Mouse (Mus musculus) embryonic facial prominence, embryonic 12.5 days (tissue): ENCODE data around the gene Afg1l. TPM values are rescaled to one million over a fixed set of nuclear protein-coding genes. Genes with fewer than 3 reads are reported as not detected.

Experiments
- ATAC-seq: fragments of 200-750 bp; cut with Nextera tagmentation; 2 replicates; pipeline ENCODE4 v1.8.0; 2017; ENCODE audit not compliant: insufficient number of reproducible peaks, insufficient read depth, low FRiP score, low TSS enrichment
- H3K27ac ChIP-seq: fragments of 300-500 bp; sonication (generic); 2 replicates; pipeline ENCODE4 v1.5.1; 2016; ENCODE audit warnings: mild to moderate bottlenecking
- H3K27me3 ChIP-seq: fragments of 300-500 bp; sonication (generic); 2 replicates; pipeline ENCODE4 v1.6.1; 2016; ENCODE audit warnings: mild to moderate bottlenecking, moderate library complexity
- H3K36me3 ChIP-seq: fragments of 300-500 bp; sonication (generic); 2 replicates; pipeline ENCODE4 v1.6.1; 2016; ENCODE audit warnings: mild to moderate bottlenecking
- H3K4me1 ChIP-seq: fragments of 300-500 bp; sonication (generic); 2 replicates; pipeline ENCODE4 v1.6.1; 2016
- H3K4me2 ChIP-seq: fragments of 300-500 bp; sonication (generic); replicated peaks from 2 replicates; pipeline ENCODE4 v1.6.1; 2016; ENCODE audit warnings: mild to moderate bottlenecking, moderate library complexity
- H3K4me3 ChIP-seq: fragments of 300-500 bp; sonication (generic); 2 replicates; pipeline ENCODE4 v1.5.1; 2016; ENCODE audit warnings: mild to moderate bottlenecking
- H3K9ac ChIP-seq: fragments of 300-500 bp; sonication (generic); 2 replicates; pipeline ENCODE4 v1.6.1; 2016; ENCODE audit warnings: mild to moderate bottlenecking, moderate library complexity
- H3K9me3 ChIP-seq: fragments of 300-500 bp; sonication (generic); 2 replicates; pipeline ENCODE4 v1.6.1; 2016; ENCODE audit warnings: mild to moderate bottlenecking, moderate library complexity
- WGBS: fragments of 180-500 bp; shearing (Covaris S2); methylation state at CpG from one replicate; pipeline ENCODE4 v1.1.7; 2016; 5-methylcytosine and 5-hydroxymethylcytosine counted together
- polyA plus RNA-seq: library from polyadenylated mRNA; unstranded; fragments of >200 nt; fragmentation: Nextera tagmentation; extraction: Ambion mirVana; gene quantifications from 2 replicates; pipeline ENCODE4 v1.2.1, GENCODE M21; 2016

Afg1l gene
- polyA plus RNA-seq, 1 experiment from 2014 or later = 5.6 TPM

DNA sequence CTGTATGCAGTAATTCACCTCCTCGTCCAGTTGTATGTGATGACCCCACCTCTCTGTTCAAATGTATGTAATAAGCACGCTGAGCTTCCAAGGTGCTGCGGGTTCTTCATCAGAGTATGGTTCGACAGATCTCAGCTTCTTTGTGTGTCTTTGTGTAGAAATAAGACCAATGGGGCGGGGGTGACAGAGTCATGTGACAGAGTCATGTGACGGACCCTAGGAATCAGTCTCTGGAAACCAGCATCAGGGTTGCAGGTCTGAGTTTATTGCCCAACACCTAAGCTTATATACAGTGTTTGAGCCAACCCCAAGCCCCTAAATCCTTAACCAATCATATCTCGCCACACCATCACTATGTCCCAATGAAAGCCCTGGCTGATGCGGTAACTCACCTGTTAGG lies 171.9 kb downstream of the Afg1l start:
- no peak overlapping the region for H3K4me3 ChIP-seq
- H3K27ac ChIP-seq = no peak overlapping the region
- no peak overlapping the region for H3K9ac ChIP-seq
- no peaks in the 10 kb centered on the region for H3K4me1 ChIP-seq
- WGBS = 88% methylated on average over 8 of the region's 8 CpGs
- H3K36me3 ChIP-seq = no peaks in the 10 kb centered on the region
- H3K4me2 ChIP-seq = no peak overlapping the region
- no peaks in the 10 kb centered on the region; the same call in 1 of the 2 replicates for H3K27me3 ChIP-seq
- H3K9me3 ChIP-seq = no peaks in the 10 kb centered on the region
- no peak for ATAC-seq

DNA sequence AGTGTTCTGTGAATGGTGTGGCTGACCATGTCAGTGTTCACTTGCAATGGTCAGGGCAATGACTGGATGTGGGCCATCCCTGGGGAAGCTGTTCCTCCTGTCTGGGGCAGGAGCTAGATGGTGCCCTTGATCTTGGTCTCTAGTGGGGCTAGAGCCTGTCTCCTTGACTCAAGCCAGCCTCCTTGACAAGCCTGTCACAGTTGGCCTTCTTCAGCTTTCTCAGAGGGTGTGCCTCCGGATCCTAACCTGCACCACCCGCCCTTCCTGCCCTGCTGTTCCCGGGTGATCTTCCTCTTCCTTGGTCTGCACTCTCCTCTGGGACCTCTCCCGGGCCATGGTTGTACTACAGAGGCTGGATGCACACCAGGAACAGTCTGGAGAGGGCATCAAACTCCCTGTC lies 177.6 kb downstream of the Afg1l start:
- Histone ChIP-seq H3K27me3 (no peaks in the 10 kb centered on the region), H3K9ac (no peak overlapping the region), H3K27ac (no peak overlapping the region), H3K4me3 (no peak overlapping the region), H3K4me2 (no peak overlapping the region), H3K36me3 (no peaks in the 10 kb centered on the region), H3K9me3 (no peaks in the 10 kb centered on the region), H3K4me1 (no peaks in the 10 kb centered on the region)
- no peak for ATAC-seq
- 58% methylated on average over 4 of the region's 4 CpGs for WGBS

DNA sequence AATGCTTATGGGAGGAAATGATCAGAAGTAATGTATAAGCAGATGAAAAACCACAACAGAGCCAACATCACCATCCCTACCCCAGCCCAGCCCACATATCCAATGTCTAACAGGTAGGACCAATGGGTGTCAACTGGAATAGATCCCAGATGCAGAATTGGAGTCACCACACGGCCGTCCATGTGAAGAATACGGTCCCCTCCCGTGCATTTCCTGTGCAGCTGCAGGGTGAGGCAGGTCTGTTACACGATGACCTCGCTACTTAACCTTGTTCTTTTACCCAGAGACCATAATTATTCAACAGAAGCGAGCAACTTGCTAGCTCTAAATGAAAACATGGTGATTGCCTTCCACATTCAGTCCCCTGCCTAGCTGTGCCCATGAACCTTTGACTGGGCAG lies 178.4 kb downstream of the Afg1l start:
- Histone ChIP-seq H3K27ac (no peak overlapping the region), H3K9me3 (no peaks in the 10 kb centered on the region), H3K4me1 (no peaks in the 10 kb centered on the region), H3K36me3 (no peaks in the 10 kb centered on the region), H3K9ac (no peak overlapping the region), H3K4me3 (no peak overlapping the region), H3K4me2 (no peak overlapping the region), H3K27me3 (no peaks in the 10 kb centered on the region)
- no peak for ATAC-seq
- WGBS = 33% methylated on average over 7 of the region's 7 CpGs

DNA sequence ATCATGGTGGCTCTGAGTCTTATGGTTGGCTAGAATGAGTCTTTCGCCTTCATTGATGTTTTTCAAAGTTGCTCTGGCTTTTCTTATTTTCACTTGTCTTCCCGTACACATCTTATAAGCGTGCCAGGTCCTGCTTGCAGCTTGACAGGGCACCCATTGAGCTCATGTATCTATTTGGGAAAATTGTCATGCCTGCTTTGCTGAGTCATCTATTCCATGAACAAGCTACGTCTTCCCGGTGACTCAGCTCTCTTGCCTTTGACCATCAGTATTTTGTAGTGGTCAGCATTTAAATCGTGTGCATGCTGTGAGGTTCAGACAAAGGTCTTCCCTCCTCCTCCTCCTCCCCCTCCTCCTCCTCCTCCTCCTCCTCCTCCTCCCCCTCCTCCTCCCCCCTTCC lies 178.9 kb downstream of the Afg1l start:
- Histone ChIP-seq H3K27ac (no peak overlapping the region), H3K9me3 (no peaks in the 10 kb centered on the region), H3K36me3 (no peaks in the 10 kb centered on the region), H3K4me1 (no peaks in the 10 kb centered on the region), H3K27me3 (no peaks in the 10 kb centered on the region), H3K9ac (no peak overlapping the region), H3K4me3 (no peak overlapping the region), H3K4me2 (no peak overlapping the region)
- 73% methylated on average over 6 of the region's 6 CpGs for WGBS
- ATAC-seq = no peak

DNA sequence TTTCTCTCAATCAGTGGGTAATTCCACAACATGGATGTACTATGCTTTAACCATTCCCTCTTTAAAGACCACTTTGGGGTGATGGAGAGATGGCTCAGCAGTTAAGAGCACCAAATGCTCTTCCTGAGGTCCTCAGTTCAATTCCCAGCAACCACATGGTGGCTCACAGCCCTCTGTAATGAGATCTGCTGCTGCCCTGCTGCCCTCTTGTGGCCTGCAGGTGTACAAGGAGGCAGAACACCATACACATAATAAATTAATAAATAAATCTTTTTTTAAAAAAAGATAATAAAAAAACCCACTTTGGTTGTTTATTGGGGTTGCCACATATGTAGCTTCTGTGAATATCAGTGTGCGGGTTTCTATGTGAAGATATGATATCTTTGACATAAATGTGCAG lies 180.4 kb downstream of the Afg1l start:
- no peak overlapping the region for H3K4me2 ChIP-seq
- no peaks in the 10 kb centered on the region for H3K27me3 ChIP-seq
- WGBS = 92% methylated on average over 1 of the region's 1 CpGs
- ATAC-seq = no peak
- H3K4me1 ChIP-seq = no peaks in the 10 kb centered on the region
- H3K27ac ChIP-seq = no peak overlapping the region
- no peak overlapping the region for H3K9ac ChIP-seq
- no peaks in the 10 kb centered on the region for H3K36me3 ChIP-seq
- H3K4me3 ChIP-seq = no peak overlapping the region
- H3K9me3 ChIP-seq = no peaks in the 10 kb centered on the region

DNA sequence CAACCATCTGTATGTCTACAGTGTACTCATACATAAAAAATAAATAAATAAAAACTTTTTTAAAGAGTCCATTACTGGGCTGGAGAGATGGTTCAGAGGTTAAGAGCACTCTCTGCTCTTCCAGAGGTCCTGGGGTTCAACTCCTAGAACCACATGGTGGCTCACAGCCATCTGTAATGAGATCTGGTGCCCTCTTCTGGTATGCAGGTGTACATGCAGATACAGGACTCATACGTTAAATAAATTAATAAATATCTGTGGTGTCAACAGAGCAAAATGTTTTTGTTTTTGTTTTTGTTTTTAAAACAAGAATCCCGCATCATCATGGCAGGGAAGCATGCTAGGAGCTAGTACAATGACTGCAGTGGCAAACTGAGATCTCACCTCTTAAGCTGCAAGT lies 181.3 kb downstream of the Afg1l start:
- Histone ChIP-seq H3K4me1 (no peaks in the 10 kb centered on the region), H3K27me3 (no peaks in the 10 kb centered on the region), H3K4me3 (no peak overlapping the region), H3K27ac (no peak overlapping the region), H3K4me2 (no peak overlapping the region), H3K9me3 (no peaks in the 10 kb centered on the region), H3K36me3 (no peaks in the 10 kb centered on the region), H3K9ac (no peak overlapping the region)
- ATAC-seq = no peak
- 77% methylated on average over 2 of the region's 2 CpGs for WGBS

DNA sequence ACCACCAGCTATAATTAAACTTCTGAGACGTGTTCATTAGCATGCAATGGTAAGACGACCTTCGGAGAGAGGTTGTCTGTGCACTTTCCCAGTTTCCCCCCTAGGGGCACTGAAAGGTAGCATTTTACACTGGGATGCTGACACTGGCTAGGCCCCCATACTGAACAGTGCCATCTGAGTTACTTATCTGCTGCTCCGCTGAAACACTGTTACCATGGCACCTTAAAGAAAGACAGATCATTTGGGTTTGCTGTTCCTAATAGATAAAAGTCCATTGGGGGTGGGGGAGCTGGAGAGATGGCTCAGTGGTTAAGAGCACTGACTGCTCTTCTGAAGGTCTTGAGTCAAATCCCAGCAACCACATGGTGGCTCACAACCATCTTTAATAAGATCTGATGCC lies 181.8 kb downstream of the Afg1l start:
- H3K9ac ChIP-seq = no peak overlapping the region
- no peak overlapping the region for H3K4me3 ChIP-seq
- no peak overlapping the region for H3K4me2 ChIP-seq
- ATAC-seq = no peak
- H3K36me3 ChIP-seq = no peaks in the 10 kb centered on the region
- no peak overlapping the region for H3K27ac ChIP-seq
- no peaks in the 10 kb centered on the region for H3K4me1 ChIP-seq
- WGBS = 56% methylated on average over 4 of the region's 4 CpGs
- no peaks in the 10 kb centered on the region for H3K27me3 ChIP-seq
- no peaks in the 10 kb centered on the region for H3K9me3 ChIP-seq

DNA sequence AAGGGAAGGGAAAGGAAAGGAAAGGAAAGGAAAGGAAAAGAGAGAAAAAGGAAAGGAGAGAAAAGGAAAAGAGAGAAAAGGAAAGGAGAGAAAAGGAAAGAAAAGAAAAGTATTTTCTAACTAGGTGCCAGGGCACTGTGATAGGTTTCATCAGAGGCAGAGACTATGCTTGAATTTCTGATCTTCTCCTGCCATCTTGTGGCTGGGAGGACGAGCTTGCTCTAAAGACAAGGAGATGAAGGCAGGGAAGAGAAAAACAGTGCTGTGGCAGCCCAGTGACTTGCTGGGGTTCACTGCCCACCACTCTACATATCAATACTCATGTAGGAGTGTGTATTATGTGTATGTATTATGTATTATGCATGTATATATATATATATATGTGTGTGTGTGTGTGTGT lies 183.3 kb downstream of the Afg1l start:
- Histone ChIP-seq H3K9ac (no peak overlapping the region), H3K4me3 (no peak overlapping the region), H3K9me3 (no peaks in the 10 kb centered on the region), H3K36me3 (no peaks in the 10 kb centered on the region), H3K27ac (no peak overlapping the region), H3K4me1 (no peaks in the 10 kb centered on the region), H3K27me3 (no peaks in the 10 kb centered on the region), H3K4me2 (no peak overlapping the region)
- whole genome bisulfite sequencing = 5% methylated on average over 1 of the region's 1 CpGs
- no peak for ATAC-seq

DNA sequence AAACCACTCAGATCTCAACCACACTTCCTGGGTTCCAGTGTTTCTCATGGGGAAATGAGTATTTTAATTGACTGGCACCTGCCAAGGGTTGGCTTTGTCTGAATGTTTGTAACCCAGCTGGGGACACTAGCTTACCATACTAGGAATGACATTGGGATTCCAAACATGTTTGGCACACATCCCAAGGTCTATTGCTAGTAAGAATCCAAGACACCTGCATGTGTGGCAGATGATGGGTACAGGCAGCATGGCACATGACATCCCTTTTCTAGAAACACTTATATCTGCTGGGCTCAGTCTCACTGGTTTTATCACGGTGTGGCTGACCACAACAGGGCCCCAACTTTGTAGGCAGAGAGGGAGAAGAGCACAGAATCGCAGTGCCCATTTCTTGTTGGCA lies 184.0 kb downstream of the Afg1l start:
- Histone ChIP-seq H3K4me2 (no peak overlapping the region), H3K9ac (no peak overlapping the region), H3K4me3 (no peak overlapping the region), H3K27ac (no peak overlapping the region), H3K9me3 (no peaks in the 10 kb centered on the region), H3K27me3 (no peaks in the 10 kb centered on the region), H3K36me3 (no peaks in the 10 kb centered on the region), H3K4me1 (no peaks in the 10 kb centered on the region)
- no peak for ATAC-seq
- WGBS = 65% methylated on average over 2 of the region's 2 CpGs

DNA sequence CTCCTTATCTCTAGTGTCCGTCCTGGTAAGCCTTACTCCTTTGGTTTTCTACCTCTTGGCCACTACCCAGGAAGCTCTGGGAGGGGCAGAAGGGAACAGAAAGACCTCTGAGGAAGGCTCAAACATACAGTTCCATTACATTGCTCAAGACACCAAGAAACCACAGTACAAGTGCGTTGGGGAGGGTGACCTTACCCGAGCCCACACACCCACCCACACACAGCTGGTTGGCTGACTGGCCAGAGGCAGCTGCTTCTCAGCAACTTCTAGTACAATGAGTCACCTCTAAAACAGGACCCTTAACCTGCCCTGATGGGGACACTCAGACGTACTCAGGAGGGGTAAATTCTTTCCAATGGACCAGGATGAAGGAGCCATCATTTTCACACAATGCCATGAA lies 184.5 kb downstream of the Afg1l start:
- H3K4me2 ChIP-seq = no peak overlapping the region
- no peak overlapping the region for H3K27ac ChIP-seq
- no peaks in the 10 kb centered on the region for H3K4me1 ChIP-seq
- H3K27me3 ChIP-seq = no peaks in the 10 kb centered on the region
- 68% methylated on average over 4 of the region's 4 CpGs for WGBS
- no peaks in the 10 kb centered on the region for H3K36me3 ChIP-seq
- no peaks in the 10 kb centered on the region for H3K9me3 ChIP-seq
- H3K4me3 ChIP-seq = no peak overlapping the region
- ATAC-seq = no peak
- H3K9ac ChIP-seq = no peak overlapping the region

DNA sequence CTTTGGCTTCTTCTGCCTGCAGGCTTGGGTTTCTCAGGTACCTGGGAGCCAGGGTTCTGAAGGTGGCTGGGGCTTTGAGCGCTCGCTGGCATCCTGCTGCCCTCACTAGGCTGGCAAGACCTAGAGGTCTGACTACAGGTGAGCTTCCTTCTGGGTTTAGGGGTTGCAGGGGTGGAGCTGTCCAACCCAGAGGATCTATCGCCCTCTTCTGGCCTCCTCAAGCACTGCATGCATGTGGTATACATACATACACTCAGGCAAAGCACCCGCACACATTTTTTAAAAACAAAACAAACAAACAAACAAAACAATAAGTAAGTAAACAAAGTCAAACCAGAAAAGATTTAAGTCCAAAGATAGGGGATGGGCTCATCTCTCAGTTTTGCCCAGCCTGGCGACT lies 187.0 kb downstream of the Afg1l start:
- no peaks in the 10 kb centered on the region for H3K36me3 ChIP-seq
- peaks cover 3% of the 10 kb centered on the region; the same call in 1 of the 2 replicates for H3K9me3 ChIP-seq
- no peak overlapping the region for H3K9ac ChIP-seq
- H3K27ac ChIP-seq = no peak overlapping the region
- H3K4me1 ChIP-seq = no peaks in the 10 kb centered on the region
- no peak overlapping the region for H3K4me3 ChIP-seq
- H3K4me2 ChIP-seq = no peak overlapping the region
- 61% methylated on average over 5 of the region's 5 CpGs for WGBS
- ATAC-seq = no peak
- H3K27me3 ChIP-seq = no peaks in the 10 kb centered on the region

DNA sequence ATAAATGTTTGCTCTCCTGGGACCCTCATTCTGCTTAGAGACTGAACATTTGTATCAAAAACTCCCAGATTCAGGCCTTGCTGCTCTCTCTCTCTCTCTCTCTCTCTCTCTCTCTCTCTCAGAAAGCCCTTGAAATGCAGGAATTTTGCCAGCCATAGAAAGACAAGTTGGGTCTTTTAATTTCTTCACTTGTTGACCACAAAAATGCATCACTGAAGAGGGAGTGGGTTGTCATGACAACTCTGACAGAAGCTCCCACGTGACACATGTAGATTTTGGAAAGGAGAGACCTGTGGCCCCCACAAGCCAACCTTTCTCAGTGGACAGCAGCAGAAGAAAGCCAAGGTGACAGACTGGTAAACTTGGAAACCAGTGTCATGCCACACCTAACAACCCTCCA lies 190.7 kb downstream of the Afg1l start:
- 63% methylated on average over 1 of the region's 1 CpGs for WGBS
- Histone ChIP-seq H3K36me3 (no peaks in the 10 kb centered on the region), H3K4me1 (no peaks in the 10 kb centered on the region), H3K9ac (no peak overlapping the region), H3K9me3 (peaks cover 16% of the 10 kb centered on the region; the same call in 1 of the 2 replicates), H3K27ac (no peak overlapping the region), H3K4me2 (no peak overlapping the region), H3K27me3 (no peaks in the 10 kb centered on the region), H3K4me3 (no peak overlapping the region)
- no peak for ATAC-seq

DNA sequence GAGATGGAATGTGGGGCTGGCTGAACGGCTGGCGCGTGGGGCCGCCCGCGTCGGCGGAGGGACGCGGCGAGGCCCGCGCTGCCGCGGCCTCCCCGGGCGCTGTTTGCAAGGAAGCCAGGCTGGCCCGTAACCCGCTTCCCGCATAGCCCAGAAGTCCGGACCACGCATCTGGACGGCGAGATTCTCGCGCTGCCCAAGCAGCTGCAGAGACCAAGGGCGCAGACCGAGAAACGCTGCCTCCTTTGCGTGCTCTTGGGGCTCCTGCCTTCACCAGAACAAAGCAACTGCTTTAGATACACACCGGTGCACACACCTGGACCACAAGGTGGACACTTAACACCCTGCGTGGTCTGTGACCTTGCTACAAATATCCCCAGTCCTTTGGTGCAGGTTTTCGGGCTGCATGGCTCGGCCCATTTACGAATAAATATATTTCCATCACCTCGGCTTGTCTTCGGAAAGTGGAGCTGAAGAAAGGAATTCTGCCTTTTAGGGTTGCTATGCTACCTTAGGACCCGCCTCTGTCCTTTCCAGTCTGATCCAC lies 200.0 kb downstream of the Afg1l start:
- H3K36me3 ChIP-seq = no peaks in the 10 kb centered on the region
- H3K27me3 ChIP-seq = 0 out of 2 replicates have a peak, but pooled peaks cover 5% of the 10 kb centered on the region
- peak overlapping the region; percentile 98 for H3K4me2 ChIP-seq
- ATAC-seq = no peak
- H3K9ac ChIP-seq = peak overlapping the region; percentile 54
- peaks cover 17% of the 10 kb centered on the region for H3K4me1 ChIP-seq
- H3K9me3 ChIP-seq = no peaks in the 10 kb centered on the region
- peak overlapping the region; percentile 95 for H3K27ac ChIP-seq
- WGBS = 1% methylated on average over 38 of the region's 38 CpGs
- H3K4me3 ChIP-seq = peak overlapping the region; percentile 82
